Mouse (Mus musculus) forebrain, embryonic 16.5 days (tissue): ENCODE data around the gene Esyt2. TPM values are rescaled to one million over a fixed set of nuclear protein-coding genes. Genes with fewer than 3 reads are reported as not detected.

Experiments
- ATAC-seq: fragments of 200-750 bp; cut with Nextera tagmentation; 2 replicates; pipeline ENCODE4 v1.8.0; 2017; ENCODE audit warnings: mild to moderate bottlenecking, moderate library complexity
- H3K27ac ChIP-seq: fragments of 300-500 bp; sonication (generic); 2 replicates; pipeline ENCODE4 v1.5.1; 2014; ENCODE audit warnings: low read length, control low read depth
- H3K27me3 ChIP-seq: fragments of 300-500 bp; sonication (generic); replicated peaks from 2 replicates; pipeline ENCODE4 v1.6.1; 2014; ENCODE audit warnings: low read length; ENCODE audit not compliant: control insufficient read depth, insufficient read depth
- H3K36me3 ChIP-seq: fragments of 300-500 bp; sonication (generic); 2 replicates; pipeline ENCODE4 v1.6.1; 2014; ENCODE audit not compliant: control insufficient read depth, insufficient read depth
- H3K4me1 ChIP-seq: fragments of 300-500 bp; sonication (generic); replicated peaks from 2 replicates; pipeline ENCODE4 v1.6.1; 2014; ENCODE audit warnings: low read length; ENCODE audit not compliant: control insufficient read depth, insufficient read depth
- H3K4me2 ChIP-seq: fragments of 300-500 bp; sonication (generic); 2 replicates; pipeline ENCODE4 v1.6.1; 2014; ENCODE audit warnings: mild to moderate bottlenecking, low read length, control low read depth
- H3K4me3 ChIP-seq: fragments of 300-500 bp; sonication (generic); replicated peaks from 2 replicates; pipeline ENCODE4 v1.5.1; 2014; ENCODE audit warnings: mild to moderate bottlenecking, low read length, control low read depth
- H3K9ac ChIP-seq: fragments of 300-500 bp; sonication (generic); replicated peaks from 2 replicates; pipeline ENCODE4 v1.6.1; 2014; ENCODE audit warnings: low read depth, low read length, control low read depth
- H3K9me3 ChIP-seq: fragments of 300-500 bp; sonication (generic); 2 replicates; pipeline ENCODE4 v1.6.1; 2016; ENCODE audit warnings: low read length; ENCODE audit not compliant: control insufficient read depth
- WGBS: fragments of 180-500 bp; shearing (Covaris S2); extraction: QIAGEN DNeasy Blood & Tissue Kit; methylation state at CpG from one replicate; pipeline ENCODE4 v1.1.7; 2014; 5-methylcytosine and 5-hydroxymethylcytosine counted together
- polyA plus RNA-seq: library from polyadenylated mRNA; unstranded; fragments of >200 nt; fragmentation: Nextera tagmentation; extraction: Ambion mirVana; gene quantifications from 2 replicates; pipeline ENCODE4 v1.2.1, GENCODE M21; 2015

Esyt2 gene
- polyA plus RNA-seq, 1 experiment from 2014 or later, result 12.9 TPM

DNA sequence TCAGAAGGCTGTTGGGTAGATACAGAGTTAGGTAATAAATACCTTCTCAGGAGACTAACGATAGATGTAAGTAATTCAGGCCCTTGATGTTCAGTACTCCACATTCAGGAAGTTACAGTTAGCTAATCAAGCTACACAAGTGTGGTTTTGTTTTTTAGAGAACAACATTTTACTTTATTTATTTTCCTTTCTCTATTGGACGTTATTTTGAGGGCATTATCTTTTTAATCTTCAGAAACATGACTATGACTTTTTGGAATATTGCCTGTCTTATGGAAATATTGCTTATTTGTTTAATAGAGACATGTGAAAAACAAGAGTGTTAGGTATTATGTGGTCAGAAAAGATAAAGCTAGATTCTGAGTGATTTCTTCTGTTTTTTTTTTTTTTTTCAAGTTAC lies 12.2 kb downstream of the Esyt2 start:
- WGBS, result 87% methylated on average over 2 of the region's 2 CpGs
- H3K9ac ChIP-seq, result no peak overlapping the region
- ATAC-seq, result no peak
- no peak overlapping the region for H3K4me3 ChIP-seq
- H3K4me1 ChIP-seq, result no peaks in the 10 kb centered on the region
- no peaks in the 10 kb centered on the region for H3K9me3 ChIP-seq
- H3K36me3 ChIP-seq, result no peaks in the 10 kb centered on the region
- no peaks in the 10 kb centered on the region for H3K27me3 ChIP-seq
- no peak overlapping the region for H3K27ac ChIP-seq
- no peak overlapping the region for H3K4me2 ChIP-seq

DNA sequence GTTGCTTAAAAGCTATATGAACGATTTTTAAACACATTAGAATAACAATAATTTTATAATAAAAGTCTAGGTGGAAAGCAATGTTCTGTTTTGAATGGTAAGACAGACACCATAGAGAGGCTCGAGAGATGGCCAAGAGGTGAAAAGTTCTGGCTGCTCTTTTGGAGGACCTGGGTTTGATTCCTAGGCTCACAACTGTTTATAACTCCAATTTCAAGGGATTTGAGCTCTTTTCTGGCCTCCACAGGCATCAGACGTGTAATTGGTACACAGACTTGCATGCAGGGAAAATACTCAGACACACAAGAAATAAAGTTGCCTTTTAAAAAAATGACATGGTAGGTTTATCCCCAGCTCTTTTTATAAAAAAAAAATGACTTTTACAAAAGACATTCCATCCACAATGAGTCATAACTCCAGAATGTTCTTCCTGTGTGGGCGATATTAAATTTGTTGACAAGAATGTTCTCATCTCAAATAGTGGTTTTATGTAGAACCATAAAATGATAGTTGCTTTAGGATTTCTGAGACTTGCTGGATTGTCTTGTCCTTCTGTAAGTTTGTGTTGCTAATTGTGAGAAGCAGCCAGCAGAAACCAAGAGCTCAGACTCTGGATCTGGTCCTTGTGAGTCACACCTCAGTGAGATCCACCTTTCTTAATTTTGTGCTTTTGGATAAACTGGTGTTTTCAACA lies 12.8 kb downstream of the Esyt2 start:
- Histone ChIP-seq H3K9me3 (no peaks in the 10 kb centered on the region), H3K4me1 (no peaks in the 10 kb centered on the region), H3K36me3 (no peaks in the 10 kb centered on the region), H3K27me3 (no peaks in the 10 kb centered on the region), H3K27ac (no peak overlapping the region), H3K9ac (no peak overlapping the region), H3K4me2 (no peak overlapping the region), H3K4me3 (no peak overlapping the region)
- ATAC-seq, result no peak
- 85% methylated on average over 4 of the region's 4 CpGs for WGBS

DNA sequence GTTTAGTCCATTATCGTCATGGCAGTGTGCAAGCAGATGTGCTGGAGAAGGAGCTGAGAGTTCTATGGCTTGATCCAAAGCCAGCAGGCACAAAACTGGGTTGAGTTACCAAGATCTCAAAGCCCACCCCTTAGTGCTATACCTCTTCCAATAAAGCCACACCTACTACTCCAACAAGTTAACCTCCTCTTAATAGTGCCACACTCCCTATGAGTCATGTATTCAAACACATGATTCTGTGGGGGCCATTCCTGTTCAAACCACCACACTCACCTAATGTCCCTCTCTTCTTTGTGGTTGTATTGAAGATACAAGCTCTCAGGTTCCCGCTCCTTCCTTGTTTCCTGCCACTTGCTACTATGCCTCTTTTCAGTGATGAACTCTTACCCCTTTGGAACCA lies 18.9 kb downstream of the Esyt2 start:
- no peaks in the 10 kb centered on the region for H3K4me1 ChIP-seq
- WGBS, result 93% methylated on average over 2 of the region's 2 CpGs
- H3K9ac ChIP-seq, result no peak overlapping the region
- no peak overlapping the region for H3K27ac ChIP-seq
- H3K4me3 ChIP-seq, result no peak overlapping the region
- ATAC-seq, result no peak
- H3K9me3 ChIP-seq, result no peaks in the 10 kb centered on the region
- no peaks in the 10 kb centered on the region for H3K27me3 ChIP-seq
- no peaks in the 10 kb centered on the region for H3K36me3 ChIP-seq
- H3K4me2 ChIP-seq, result no peak overlapping the region

DNA sequence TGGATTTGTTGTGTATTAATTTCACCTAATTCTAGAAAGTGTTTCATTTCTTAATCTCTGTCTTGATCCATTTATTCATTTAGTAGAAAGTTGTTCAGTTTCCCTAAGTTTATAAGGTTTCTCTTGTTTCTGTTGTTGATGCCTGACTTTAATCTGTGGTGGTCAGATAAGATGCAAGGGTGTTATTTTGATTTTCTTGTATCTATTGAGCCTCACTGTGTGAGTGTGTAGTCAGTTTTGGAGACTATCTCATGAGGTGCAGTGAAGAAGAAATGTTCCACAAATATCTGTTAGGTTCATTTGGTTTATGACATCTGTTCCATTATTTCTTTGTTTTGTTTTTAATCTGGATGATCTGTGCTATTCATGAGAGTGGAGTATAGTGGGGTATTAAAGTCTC lies 21.2 kb downstream of the Esyt2 start:
- no peak for ATAC-seq
- Histone ChIP-seq H3K9ac (no peak overlapping the region), H3K9me3 (no peaks in the 10 kb centered on the region), H3K4me1 (no peaks in the 10 kb centered on the region), H3K4me2 (no peak overlapping the region), H3K4me3 (no peak overlapping the region), H3K27ac (no peak overlapping the region), H3K36me3 (no peaks in the 10 kb centered on the region), H3K27me3 (no peaks in the 10 kb centered on the region)

DNA sequence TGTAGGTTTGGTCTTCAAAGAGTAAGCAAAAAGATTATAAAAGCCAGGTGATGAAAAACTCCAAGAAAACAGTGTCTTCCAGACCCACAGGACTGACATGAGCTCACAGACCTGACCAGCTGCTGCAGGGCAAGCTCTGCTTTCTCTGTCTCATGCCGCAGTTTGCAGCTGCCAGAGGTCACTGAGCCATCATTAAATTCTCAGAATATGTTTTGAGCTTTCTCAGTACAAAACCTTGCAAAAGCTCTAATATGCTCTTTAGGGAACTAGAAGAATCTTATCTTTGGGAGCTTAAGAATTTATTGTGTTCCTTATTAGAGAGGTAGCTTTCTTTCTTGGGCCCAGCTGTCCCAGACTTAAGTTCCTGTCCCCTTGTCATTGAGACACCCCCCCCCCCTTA lies 25.0 kb downstream of the Esyt2 start:
- H3K9me3 ChIP-seq, result no peaks in the 10 kb centered on the region
- H3K4me3 ChIP-seq, result no peak overlapping the region
- no peak overlapping the region for H3K9ac ChIP-seq
- H3K27me3 ChIP-seq, result no peaks in the 10 kb centered on the region
- no peak overlapping the region for H3K4me2 ChIP-seq
- H3K27ac ChIP-seq, result no peak overlapping the region
- no peaks in the 10 kb centered on the region for H3K36me3 ChIP-seq
- no peaks in the 10 kb centered on the region for H3K4me1 ChIP-seq
- WGBS, result 70% methylated on average over 1 of the region's 1 CpGs
- no peak for ATAC-seq

DNA sequence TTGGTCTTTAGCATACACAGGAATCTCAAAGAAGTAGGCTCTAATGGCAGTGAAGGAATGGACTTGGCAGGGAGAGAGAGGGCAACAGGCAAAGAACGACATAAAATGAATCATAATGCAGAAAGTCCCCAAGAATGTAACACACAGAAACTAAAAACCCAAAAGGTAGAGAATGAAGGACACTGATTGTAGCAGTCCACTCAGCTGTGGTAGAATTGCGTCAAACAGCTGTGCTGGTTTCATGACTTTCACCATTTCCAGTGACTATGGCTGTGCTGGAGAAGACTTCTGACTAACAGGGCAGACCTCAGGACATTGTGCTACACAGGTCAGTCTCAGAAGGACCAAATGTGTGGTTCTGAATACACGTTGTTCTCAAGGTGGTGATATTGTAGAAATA lies 26.9 kb downstream of the Esyt2 start:
- H3K4me3 ChIP-seq, result no peak overlapping the region
- no peak for ATAC-seq
- WGBS, result 85% methylated on average over 3 of the region's 3 CpGs

DNA sequence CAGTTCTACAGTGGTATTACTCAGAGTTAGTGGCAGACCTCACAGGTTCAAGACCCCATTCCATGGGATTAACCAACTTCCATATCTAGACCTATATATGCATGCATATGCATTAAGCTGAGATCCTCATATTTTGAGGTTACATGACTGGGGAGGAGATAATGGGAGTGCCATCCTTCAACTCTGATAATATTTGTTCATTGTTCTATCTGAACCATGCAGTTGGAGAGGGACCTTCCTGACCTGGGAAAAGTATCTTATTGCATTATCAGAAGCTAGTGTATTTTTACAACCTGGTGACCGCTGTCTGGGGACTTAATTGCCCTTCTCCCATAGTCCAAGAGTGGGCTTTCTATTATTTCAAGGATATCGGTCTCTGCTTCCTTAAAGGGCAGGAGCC lies 27.6 kb downstream of the Esyt2 start:
- H3K36me3 ChIP-seq, result no peaks in the 10 kb centered on the region
- no peak overlapping the region for H3K4me2 ChIP-seq
- H3K4me1 ChIP-seq, result no peaks in the 10 kb centered on the region
- no peak overlapping the region for H3K27ac ChIP-seq
- 95% methylated on average over 2 of the region's 2 CpGs for WGBS
- no peak overlapping the region for H3K4me3 ChIP-seq
- H3K9me3 ChIP-seq, result no peaks in the 10 kb centered on the region
- no peaks in the 10 kb centered on the region for H3K27me3 ChIP-seq
- no peak for ATAC-seq
- H3K9ac ChIP-seq, result no peak overlapping the region

More for the DNA sequence above, 26.9 kb downstream of the Esyt2 start:
- Histone ChIP-seq H3K9me3 (no peaks in the 10 kb centered on the region), H3K9ac (no peak overlapping the region), H3K27me3 (no peaks in the 10 kb centered on the region), H3K27ac (no peak overlapping the region), H3K36me3 (no peaks in the 10 kb centered on the region), H3K4me2 (no peak overlapping the region), H3K4me1 (no peaks in the 10 kb centered on the region)

DNA sequence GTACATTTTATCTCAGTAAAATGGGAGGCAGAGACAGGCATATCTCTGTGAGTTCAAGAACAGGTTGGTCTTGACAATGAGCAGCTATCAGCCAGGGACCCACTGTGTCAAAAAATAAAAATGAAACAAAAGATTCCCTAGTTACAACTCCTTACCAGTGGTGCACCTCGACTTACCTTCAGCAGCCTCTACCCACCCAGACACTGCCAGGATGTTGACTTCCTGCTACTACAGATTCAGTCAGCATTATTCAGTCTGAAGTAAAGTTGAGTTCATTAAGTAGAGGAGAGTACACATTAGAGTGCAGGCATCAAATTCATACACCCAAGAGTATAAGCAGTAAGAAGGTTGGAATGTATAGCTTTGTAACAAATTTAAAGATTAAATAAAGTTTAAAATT lies 32.8 kb downstream of the Esyt2 start:
- Histone ChIP-seq H3K27ac (no peak overlapping the region), H3K27me3 (no peaks in the 10 kb centered on the region), H3K4me1 (no peaks in the 10 kb centered on the region), H3K9ac (no peak overlapping the region), H3K9me3 (no peaks in the 10 kb centered on the region), H3K4me3 (no peak overlapping the region), H3K36me3 (no peaks in the 10 kb centered on the region), H3K4me2 (no peak overlapping the region)
- WGBS, result 94% methylated on average over 1 of the region's 1 CpGs
- no peak for ATAC-seq

DNA sequence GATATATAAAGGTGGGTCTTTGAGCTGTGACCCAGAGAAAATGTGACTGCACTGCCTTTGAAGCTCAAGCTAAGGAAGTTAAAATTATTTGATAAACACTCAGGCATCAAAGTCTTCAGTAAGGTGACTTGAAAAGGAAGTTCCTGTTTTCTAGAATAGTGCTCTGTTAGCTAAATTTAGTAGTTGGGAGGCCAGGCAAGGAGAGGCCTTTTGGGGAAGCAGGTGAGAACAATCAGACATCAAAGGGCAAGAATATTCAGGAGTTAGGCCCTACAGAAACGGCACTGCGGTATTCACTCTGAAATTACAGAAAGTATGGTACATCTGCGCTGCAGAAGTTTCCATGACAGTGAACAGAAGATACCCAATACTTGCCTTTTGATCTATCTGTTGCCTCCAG lies 34.5 kb downstream of the Esyt2 start:
- 93% methylated on average over 3 of the region's 3 CpGs for WGBS

DNA sequence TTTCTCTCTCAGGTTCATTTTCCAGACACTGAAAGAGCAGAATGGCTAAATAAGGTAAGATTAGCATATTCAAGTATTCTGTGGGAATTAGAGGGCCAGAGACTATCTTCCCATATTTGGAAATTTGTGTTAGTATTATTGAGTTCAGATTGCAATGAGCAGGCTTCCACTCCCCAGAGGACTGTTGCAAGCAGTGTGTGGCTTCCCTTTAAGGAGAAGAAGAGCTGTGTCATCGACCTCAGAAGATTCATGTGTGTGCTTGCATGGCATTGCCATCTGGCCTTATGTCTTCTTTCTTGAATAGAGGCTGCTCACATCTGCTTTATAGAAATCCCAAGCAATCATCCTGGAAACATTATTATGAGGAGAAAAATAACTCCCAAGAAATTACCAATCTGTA lies 36.8 kb downstream of the Esyt2 start:
- Histone ChIP-seq H3K36me3 (no peaks in the 10 kb centered on the region), H3K27me3 (no peaks in the 10 kb centered on the region), H3K4me1 (no peaks in the 10 kb centered on the region), H3K9me3 (no peaks in the 10 kb centered on the region), H3K4me3 (no peak overlapping the region), H3K9ac (no peak overlapping the region), H3K4me2 (no peak overlapping the region), H3K27ac (no peak overlapping the region)
- ATAC-seq, result no peak
- 82% methylated on average over 1 of the region's 1 CpGs for WGBS

More for the DNA sequence above, 34.5 kb downstream of the Esyt2 start:
- no peak overlapping the region for H3K27ac ChIP-seq
- H3K4me1 ChIP-seq, result no peaks in the 10 kb centered on the region
- H3K4me2 ChIP-seq, result no peak overlapping the region
- H3K36me3 ChIP-seq, result no peaks in the 10 kb centered on the region
- H3K9ac ChIP-seq, result no peak overlapping the region
- no peak overlapping the region for H3K4me3 ChIP-seq
- H3K27me3 ChIP-seq, result no peaks in the 10 kb centered on the region
- no peaks in the 10 kb centered on the region for H3K9me3 ChIP-seq
- no peak for ATAC-seq
